Mouse (Mus musculus): Measurements from ENCODE around the gene B3galt6. TPM values are rescaled to one million over a fixed set of nuclear protein-coding genes. Genes with fewer than 3 reads are reported as not detected.
A peak's percentile ranks its signal among the peaks of the same experiment; 100 is the strongest.

The B3galt6 gene
- polyA plus RNA-seq, 1 experiment from 2014 or later, result 16.1 TPM

- peaks cover 19% of the 10 kb centered on the region for H3K4me1 ChIP-seq (replicated peaks)
- no peaks in the 10 kb centered on the region for H3K27me3 ChIP-seq
- H3K9ac ChIP-seq (replicated peaks), result peak overlapping the region; percentile 57
- 88% methylated on average over 22 of the region's 22 CpGs for WGBS
- no peak; the same call in 1 of the 2 replicates for ATAC-seq (ENCODE audit: insufficient number of reproducible peaks, insufficient read depth, low FRiP score, low TSS enrichment, low read depth)
- no peaks in the 10 kb centered on the region for H3K9me3 ChIP-seq
- no peak overlapping the region for H3K27ac ChIP-seq
- peak overlapping the region; percentile 83 for H3K4me3 ChIP-seq (replicated peaks)
- peak overlapping the region; percentile 94 for H3K4me2 ChIP-seq
- peaks cover 10% of the 10 kb centered on the region for H3K36me3 ChIP-seq
These were observed 1.1 kb downstream of the B3galt6 start for GRCm38 (mm10) chr4:155991211-155991907.

- H3K4me1 ChIP-seq (replicated peaks), result no peaks in the 10 kb centered on the region
- no peak overlapping the region for H3K9ac ChIP-seq (replicated peaks)
- H3K27ac ChIP-seq, result no peak overlapping the region
- H3K36me3 ChIP-seq, result no peaks in the 10 kb centered on the region
- H3K4me2 ChIP-seq, result no peak overlapping the region
- H3K27me3 ChIP-seq, result no peaks in the 10 kb centered on the region
- WGBS, result 18% methylated on average over 2 of the region's 2 CpGs
- no peak for ATAC-seq (ENCODE audit: insufficient number of reproducible peaks, insufficient read depth, low FRiP score, low TSS enrichment, low read depth)
- H3K4me3 ChIP-seq (replicated peaks), result no peak overlapping the region
- H3K9me3 ChIP-seq, result no peaks in the 10 kb centered on the region
These were observed 8.7 kb downstream of the B3galt6 start for GRCm38 (mm10) chr4:155983788-155984187.

- Histone ChIP-seq H3K9me3 (no peaks in the 10 kb centered on the region), H3K27me3 (no peaks in the 10 kb centered on the region), H3K4me3 (replicated peaks) (no peak overlapping the region)
These were observed 10.9 kb downstream of the B3galt6 start for GRCm38 (mm10) chr4:155981436-155982082.

GRCm38 (mm10) chr4:155973239-155973638, 19.2 kb downstream of the B3galt6 start:
- H3K36me3 ChIP-seq, result no peaks in the 10 kb centered on the region
- no peak for ATAC-seq (ENCODE audit: insufficient number of reproducible peaks, insufficient read depth, low FRiP score, low TSS enrichment, low read depth)
- no peak overlapping the region for H3K27ac ChIP-seq
- no peak overlapping the region for H3K4me3 ChIP-seq (replicated peaks)
- H3K4me2 ChIP-seq, result no peak overlapping the region
- WGBS, result 81% methylated on average over 2 of the region's 2 CpGs
- H3K4me1 ChIP-seq (replicated peaks), result no peaks in the 10 kb centered on the region
- H3K9me3 ChIP-seq, result no peaks in the 10 kb centered on the region
- no peaks in the 10 kb centered on the region for H3K27me3 ChIP-seq
- H3K9ac ChIP-seq (replicated peaks), result no peak overlapping the region

More at GRCm38 (mm10) chr4:155981436-155982082, 10.9 kb downstream of the B3galt6 start:
- H3K9ac ChIP-seq (replicated peaks), result no peak overlapping the region
- WGBS, result 72% methylated on average over 12 of the region's 12 CpGs
- no peaks in the 10 kb centered on the region for H3K36me3 ChIP-seq
- no peak overlapping the region for H3K4me2 ChIP-seq
- H3K4me1 ChIP-seq (replicated peaks), result no peaks in the 10 kb centered on the region
- H3K27ac ChIP-seq, result no peak overlapping the region
- ATAC-seq (ENCODE audit: insufficient number of reproducible peaks, insufficient read depth, low FRiP score, low TSS enrichment, low read depth), result no peak

GRCm38 (mm10) chr4:155972651-155973050, 19.8 kb downstream of the B3galt6 start:
- H3K9me3 ChIP-seq, result no peaks in the 10 kb centered on the region
- WGBS, result 86% methylated on average over 6 of the region's 6 CpGs
- no peak overlapping the region for H3K4me3 ChIP-seq (replicated peaks)
- H3K36me3 ChIP-seq, result no peaks in the 10 kb centered on the region
- H3K4me1 ChIP-seq (replicated peaks), result no peaks in the 10 kb centered on the region
- ATAC-seq (ENCODE audit: insufficient number of reproducible peaks, insufficient read depth, low FRiP score, low TSS enrichment, low read depth), result no peak
- no peak overlapping the region for H3K27ac ChIP-seq
- H3K27me3 ChIP-seq, result no peaks in the 10 kb centered on the region
- H3K9ac ChIP-seq (replicated peaks), result no peak overlapping the region
- no peak overlapping the region for H3K4me2 ChIP-seq

GRCm38 (mm10) chr4:155970286-155970685, 22.2 kb downstream of the B3galt6 start:
- ATAC-seq (ENCODE audit: insufficient number of reproducible peaks, insufficient read depth, low FRiP score, low TSS enrichment, low read depth), result no peak
- H3K9me3 ChIP-seq, result no peaks in the 10 kb centered on the region
- 78% methylated on average over 5 of the region's 5 CpGs for WGBS
- no peak overlapping the region for H3K4me2 ChIP-seq
- no peak overlapping the region for H3K27ac ChIP-seq
- no peak overlapping the region for H3K4me3 ChIP-seq (replicated peaks)
- H3K9ac ChIP-seq (replicated peaks), result no peak overlapping the region
- H3K27me3 ChIP-seq, result no peaks in the 10 kb centered on the region
- no peaks in the 10 kb centered on the region for H3K4me1 ChIP-seq (replicated peaks)
- peaks cover 20% of the 10 kb centered on the region for H3K36me3 ChIP-seq

GRCm38 (mm10) chr4:155969043-155969653, 23.3 kb downstream of the B3galt6 start:
- 83% methylated on average over 13 of the region's 13 CpGs for WGBS
- no peak for ATAC-seq (ENCODE audit: insufficient number of reproducible peaks, insufficient read depth, low FRiP score, low TSS enrichment, low read depth)
- no peak overlapping the region for H3K4me2 ChIP-seq
- H3K27ac ChIP-seq, result no peak overlapping the region
- H3K27me3 ChIP-seq, result no peaks in the 10 kb centered on the region
- no peaks in the 10 kb centered on the region for H3K4me1 ChIP-seq (replicated peaks)
- H3K36me3 ChIP-seq, result peaks cover 29% of the 10 kb centered on the region
- H3K9me3 ChIP-seq, result no peaks in the 10 kb centered on the region
- H3K9ac ChIP-seq (replicated peaks), result no peak overlapping the region
- no peak overlapping the region for H3K4me3 ChIP-seq (replicated peaks)

- H3K9me3 ChIP-seq, result no peaks in the 10 kb centered on the region
- no peak overlapping the region for H3K27ac ChIP-seq
- H3K4me3 ChIP-seq (replicated peaks), result no peak overlapping the region
- H3K9ac ChIP-seq (replicated peaks), result no peak overlapping the region
- WGBS, result 90% methylated on average over 11 of the region's 11 CpGs
- peaks cover 22% of the 10 kb centered on the region for H3K4me1 ChIP-seq (replicated peaks)
- H3K4me2 ChIP-seq, result no peak overlapping the region
- no peaks in the 10 kb centered on the region for H3K27me3 ChIP-seq
- H3K36me3 ChIP-seq, result peaks cover 35% of the 10 kb centered on the region
- ATAC-seq (ENCODE audit: insufficient number of reproducible peaks, insufficient read depth, low FRiP score, low TSS enrichment, low read depth), result no peak
These were observed 28.1 kb downstream of the B3galt6 start for GRCm38 (mm10) chr4:155964396-155964795.

GRCm38 (mm10) chr4:155963106-155963505, 29.3 kb downstream of the B3galt6 start:
- ATAC-seq (ENCODE audit: insufficient number of reproducible peaks, insufficient read depth, low FRiP score, low TSS enrichment, low read depth), result no peak
- peaks cover 22% of the 10 kb centered on the region for H3K4me1 ChIP-seq (replicated peaks)
- peak overlapping the region; percentile 49 for H3K4me3 ChIP-seq (replicated peaks)
- H3K9me3 ChIP-seq, result no peaks in the 10 kb centered on the region
- H3K36me3 ChIP-seq, result peaks cover 44% of the 10 kb centered on the region
- H3K9ac ChIP-seq (replicated peaks), result peak overlapping the region; percentile 67
- H3K27ac ChIP-seq, result no peak overlapping the region
- 48% methylated on average over 7 of the region's 7 CpGs for WGBS
- no peaks in the 10 kb centered on the region for H3K27me3 ChIP-seq
- H3K4me2 ChIP-seq, result peak overlapping the region; percentile 87

- 1% methylated on average over 42 of the region's 42 CpGs for WGBS
- peaks cover 50% of the 10 kb centered on the region for H3K36me3 ChIP-seq
- ATAC-seq (ENCODE audit: insufficient number of reproducible peaks, insufficient read depth, low FRiP score, low TSS enrichment, low read depth), result peak; percentile 81
These were observed 30.1 kb downstream of the B3galt6 start, which contains the start of gene C1qtnf12 for GRCm38 (mm10) chr4:155962167-155962971. TSS of gene C1qtnf12 (plus strand) at chr4:155962318.

GRCm38 (mm10) chr4:155959275-155959674, 33.2 kb downstream of the B3galt6 start:
- no peaks in the 10 kb centered on the region for H3K9me3 ChIP-seq
- H3K4me2 ChIP-seq, result no peak overlapping the region
- no peak overlapping the region for H3K27ac ChIP-seq
- 0 out of 2 replicates have a peak, but pooled peaks have one; percentile 34 for ATAC-seq (ENCODE audit: insufficient number of reproducible peaks, insufficient read depth, low FRiP score, low TSS enrichment, low read depth)
- H3K4me1 ChIP-seq (replicated peaks), result peaks cover 22% of the 10 kb centered on the region
- peaks cover 53% of the 10 kb centered on the region for H3K36me3 ChIP-seq
- WGBS, result 11% methylated on average over 5 of the region's 5 CpGs
- H3K4me3 ChIP-seq (replicated peaks), result no peak overlapping the region
- H3K9ac ChIP-seq (replicated peaks), result no peak overlapping the region
- no peaks in the 10 kb centered on the region for H3K27me3 ChIP-seq

More at GRCm38 (mm10) chr4:155962167-155962971, 30.1 kb downstream of the B3galt6 start, which contains the start of gene C1qtnf12:
- H3K4me2 ChIP-seq, result peak within 1 kb of the TSS; percentile 87
- H3K4me3 ChIP-seq (replicated peaks), result peak within 1 kb of the TSS; percentile 49
- no peaks in the 10 kb centered on the region for H3K9me3 ChIP-seq
- peak within 1 kb of the TSS; percentile 60 for H3K27ac ChIP-seq
- H3K27me3 ChIP-seq, result no peaks in the 10 kb centered on the region
- peak within 1 kb of the TSS; percentile 67 for H3K9ac ChIP-seq (replicated peaks)
- H3K4me1 ChIP-seq (replicated peaks), result peaks cover 22% of the 10 kb centered on the region
